Mouse (Mus musculus): ENCODE measurements around the gene Kif13a. TPM values are rescaled to one million over a fixed set of nuclear protein-coding genes. Genes with fewer than 3 reads are reported as not detected.

Gene Kif13a
- polyA plus RNA-seq, 1 experiment from 2014 or later, result 11.4 TPM

DNA sequence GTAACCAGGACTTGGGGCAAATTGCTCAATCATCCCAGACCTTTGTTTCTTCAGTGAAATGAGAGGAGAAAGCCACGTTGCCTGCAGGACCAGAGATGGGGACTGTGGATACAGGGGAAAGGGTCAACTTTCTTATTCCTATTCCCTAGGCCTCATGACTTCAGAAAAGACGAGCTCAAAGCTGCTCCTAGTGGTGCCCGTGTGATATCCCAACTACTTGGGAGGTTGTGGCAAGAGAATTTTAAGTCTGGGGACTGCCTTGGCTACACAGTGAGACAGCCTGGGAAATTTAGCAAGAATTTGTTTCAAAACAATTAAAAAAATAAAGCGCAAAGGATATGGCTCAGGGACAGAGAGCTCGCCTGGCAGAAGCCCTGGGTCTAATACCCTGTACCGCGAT lies 171.7 kb downstream of the Kif13a start:
- ATAC-seq (replicated peaks), result no peak
- Histone ChIP-seq H3K36me3 (peaks cover 3% of the 10 kb centered on the region; the same call in 1 of the 2 replicates), H3K9me3 (no peaks in the 10 kb centered on the region), H3K4me3 (no peak overlapping the region), H3K4me1 (no peaks in the 10 kb centered on the region), H3K4me2 (replicated peaks) (no peak overlapping the region), H3K9ac (replicated peaks) (no peak overlapping the region), H3K27ac (replicated peaks) (no peak overlapping the region), H3K27me3 (no peaks in the 10 kb centered on the region)
- WGBS, result 89% methylated on average over 7 of the region's 7 CpGs

- Histone ChIP-seq H3K4me3 (no peak overlapping the region), H3K4me2 (replicated peaks) (no peak overlapping the region), H3K9me3 (no peaks in the 10 kb centered on the region), H3K9ac (replicated peaks) (no peak overlapping the region), H3K27ac (replicated peaks) (no peak overlapping the region), H3K27me3 (no peaks in the 10 kb centered on the region), H3K36me3 (peaks cover 8% of the 10 kb centered on the region; the same call in 1 of the 2 replicates), H3K4me1 (no peaks in the 10 kb centered on the region)
- ATAC-seq (replicated peaks), result no peak
- 91% methylated on average over 5 of the region's 5 CpGs for WGBS
Observed at GRCm38 (mm10) chr13:46753294-46753693, 176.4 kb downstream of the Kif13a start.

GRCm38 (mm10) chr13:46752566-46753229 lies 177.0 kb downstream of the Kif13a start:
- peaks cover 8% of the 10 kb centered on the region; the same call in 1 of the 2 replicates for H3K36me3 ChIP-seq
- 82% methylated on average over 13 of the region's 13 CpGs for WGBS
- no peaks in the 10 kb centered on the region for H3K27me3 ChIP-seq
- ATAC-seq (replicated peaks), result no peak
- H3K4me2 ChIP-seq (replicated peaks), result no peak overlapping the region
- no peak overlapping the region for H3K27ac ChIP-seq (replicated peaks)
- H3K4me1 ChIP-seq, result no peaks in the 10 kb centered on the region
- H3K4me3 ChIP-seq, result no peak overlapping the region
- no peaks in the 10 kb centered on the region for H3K9me3 ChIP-seq
- no peak overlapping the region for H3K9ac ChIP-seq (replicated peaks)

- Histone ChIP-seq H3K27me3 (no peaks in the 10 kb centered on the region), H3K36me3 (peaks cover 8% of the 10 kb centered on the region; the same call in 1 of the 2 replicates), H3K9me3 (no peaks in the 10 kb centered on the region), H3K27ac (replicated peaks) (no peak overlapping the region), H3K4me2 (replicated peaks) (no peak overlapping the region), H3K9ac (replicated peaks) (no peak overlapping the region), H3K4me1 (no peaks in the 10 kb centered on the region), H3K4me3 (no peak overlapping the region)
- ATAC-seq (replicated peaks), result no peak
- 91% methylated on average over 5 of the region's 5 CpGs for WGBS
Observed at GRCm38 (mm10) chr13:46748138-46748873, 181.4 kb downstream of the Kif13a start.

DNA sequence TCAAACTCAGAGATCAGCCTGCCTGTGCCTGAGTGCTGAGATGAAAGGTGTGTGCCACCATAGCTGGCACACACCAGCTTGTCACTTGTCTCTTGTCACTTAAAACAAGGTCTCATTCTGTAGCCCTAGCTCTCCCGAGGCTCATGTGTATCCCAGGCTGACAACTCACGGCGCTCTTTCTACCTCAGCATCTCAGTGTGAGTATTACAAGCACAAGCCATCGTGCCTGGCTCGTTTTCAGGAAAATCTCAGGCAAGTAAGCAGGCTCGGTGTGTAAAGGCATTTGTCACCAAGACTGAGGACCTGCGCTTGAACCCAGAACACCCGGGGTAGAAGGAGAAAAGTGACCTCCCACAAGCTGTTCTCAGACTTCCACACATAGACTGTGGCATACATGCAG lies 185.8 kb downstream of the Kif13a start:
- Histone ChIP-seq H3K27me3 (no peaks in the 10 kb centered on the region), H3K36me3 (no peaks in the 10 kb centered on the region), H3K9ac (replicated peaks) (no peak overlapping the region), H3K27ac (replicated peaks) (no peak overlapping the region), H3K4me2 (replicated peaks) (no peak overlapping the region), H3K4me1 (no peaks in the 10 kb centered on the region), H3K4me3 (no peak overlapping the region), H3K9me3 (no peaks in the 10 kb centered on the region)
- ATAC-seq (replicated peaks), result no peak
- WGBS, result 78% methylated on average over 8 of the region's 8 CpGs

DNA sequence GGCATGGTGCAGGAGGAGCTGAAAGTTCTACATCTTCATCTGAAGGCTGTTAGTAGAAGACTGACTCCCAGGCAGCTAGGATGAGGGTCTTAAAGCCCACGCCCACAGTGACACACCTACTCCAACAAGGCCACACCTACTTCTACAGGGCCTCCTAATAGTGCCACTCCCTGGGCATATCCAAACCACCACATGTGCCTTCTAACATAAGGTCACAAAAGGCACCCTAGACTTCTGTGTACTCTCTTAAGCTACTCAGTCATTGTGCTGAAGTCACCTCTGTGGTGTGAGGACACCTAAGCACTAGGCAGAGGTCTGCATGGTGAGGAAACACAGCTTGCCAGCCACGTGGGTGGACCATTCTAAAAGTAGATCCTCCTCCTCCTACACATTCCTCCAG lies 187.3 kb downstream of the Kif13a start:
- 69% methylated on average over 2 of the region's 2 CpGs for WGBS

GRCm38 (mm10) chr13:46739426-46739825 lies 190.2 kb downstream of the Kif13a start:
- H3K4me3 ChIP-seq, result no peak overlapping the region
- no peak overlapping the region for H3K27ac ChIP-seq (replicated peaks)
- no peaks in the 10 kb centered on the region for H3K9me3 ChIP-seq
- no peak overlapping the region for H3K9ac ChIP-seq (replicated peaks)
- no peak for ATAC-seq (replicated peaks)
- H3K27me3 ChIP-seq, result no peaks in the 10 kb centered on the region
- H3K36me3 ChIP-seq, result no peaks in the 10 kb centered on the region
- WGBS, result 69% methylated on average over 7 of the region's 7 CpGs
- H3K4me2 ChIP-seq (replicated peaks), result no peak overlapping the region
- H3K4me1 ChIP-seq, result peaks cover 15% of the 10 kb centered on the region

More for the DNA sequence above, 187.3 kb downstream of the Kif13a start:
- ATAC-seq (replicated peaks), result no peak
- no peaks in the 10 kb centered on the region for H3K27me3 ChIP-seq
- no peak overlapping the region for H3K4me2 ChIP-seq (replicated peaks)
- H3K9me3 ChIP-seq, result no peaks in the 10 kb centered on the region
- no peak overlapping the region for H3K9ac ChIP-seq (replicated peaks)
- no peaks in the 10 kb centered on the region for H3K36me3 ChIP-seq
- H3K4me1 ChIP-seq, result no peaks in the 10 kb centered on the region
- H3K27ac ChIP-seq (replicated peaks), result no peak overlapping the region
- H3K4me3 ChIP-seq, result no peak overlapping the region

DNA sequence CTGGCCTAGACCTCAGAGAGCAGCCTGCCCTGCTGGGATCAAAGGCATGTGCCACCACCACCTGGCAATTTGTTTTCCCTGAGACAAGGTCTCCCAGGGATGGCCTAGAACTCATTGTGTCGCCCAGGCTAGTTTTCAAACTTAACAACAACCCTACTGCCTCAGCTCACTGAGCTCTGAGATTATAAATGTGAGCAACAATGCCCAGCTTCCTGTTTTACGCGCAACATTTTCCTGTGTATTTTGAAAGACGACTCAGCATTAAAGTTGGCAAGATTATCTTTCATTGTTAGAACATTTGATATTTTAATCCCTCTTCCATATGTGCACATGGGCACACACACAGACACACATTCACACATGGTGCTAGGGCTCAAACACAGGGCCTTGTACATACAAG lies 192.2 kb downstream of the Kif13a start:
- no peaks in the 10 kb centered on the region for H3K27me3 ChIP-seq
- H3K27ac ChIP-seq (replicated peaks), result no peak overlapping the region
- no peak for ATAC-seq (replicated peaks)
- WGBS, result 92% methylated on average over 4 of the region's 4 CpGs
- no peak overlapping the region for H3K4me3 ChIP-seq
- peaks cover 15% of the 10 kb centered on the region for H3K4me1 ChIP-seq
- H3K36me3 ChIP-seq, result no peaks in the 10 kb centered on the region
- no peak overlapping the region for H3K9ac ChIP-seq (replicated peaks)
- no peaks in the 10 kb centered on the region for H3K9me3 ChIP-seq
- no peak overlapping the region for H3K4me2 ChIP-seq (replicated peaks)

DNA sequence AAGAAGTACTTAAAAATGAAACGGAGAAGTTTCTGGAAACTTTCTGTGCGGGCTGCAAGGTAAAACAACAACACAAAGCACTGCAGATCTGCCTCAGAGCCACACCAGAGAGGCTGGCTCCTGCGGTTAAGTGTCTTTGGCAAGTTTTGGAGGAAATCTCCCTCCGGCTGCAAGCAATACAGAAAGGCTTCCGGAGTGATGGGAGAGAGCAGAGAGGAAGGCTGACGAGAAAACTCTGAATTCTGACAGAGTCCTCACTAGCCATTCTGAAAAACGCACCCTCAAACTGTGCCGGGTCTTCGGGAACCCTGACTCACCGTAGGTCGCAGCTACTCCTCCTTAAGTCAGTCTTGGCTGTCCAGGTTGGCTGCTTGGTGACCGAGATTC lies 193.2 kb downstream of the Kif13a start:
- H3K4me1 ChIP-seq, result peaks cover 15% of the 10 kb centered on the region
- H3K4me2 ChIP-seq (replicated peaks), result peak overlapping the region; percentile 65
- peak overlapping the region; percentile 29 for H3K9ac ChIP-seq (replicated peaks)
- no peak overlapping the region for H3K27ac ChIP-seq (replicated peaks)
- no peak for ATAC-seq (replicated peaks)
- WGBS, result 7% methylated on average over 12 of the region's 12 CpGs
- peak overlapping the region; percentile 35 for H3K4me3 ChIP-seq
- no peaks in the 10 kb centered on the region for H3K9me3 ChIP-seq
- no peaks in the 10 kb centered on the region for H3K36me3 ChIP-seq
- no peaks in the 10 kb centered on the region for H3K27me3 ChIP-seq

GRCm38 (mm10) chr13:46735808-46736478 lies 193.7 kb downstream of the Kif13a start:
- H3K9me3 ChIP-seq, result no peaks in the 10 kb centered on the region
- WGBS, result 1% methylated on average over 20 of the region's 20 CpGs
- H3K9ac ChIP-seq (replicated peaks), result peak overlapping the region; percentile 29
- peak overlapping the region; percentile 65 for H3K4me2 ChIP-seq (replicated peaks)
- H3K4me1 ChIP-seq, result peaks cover 15% of the 10 kb centered on the region
- no peaks in the 10 kb centered on the region for H3K27me3 ChIP-seq
- H3K36me3 ChIP-seq, result no peaks in the 10 kb centered on the region
- H3K4me3 ChIP-seq, result peak overlapping the region; percentile 35
- H3K27ac ChIP-seq (replicated peaks), result no peak overlapping the region
- ATAC-seq (replicated peaks), result no peak

GRCm38 (mm10) chr13:46735219-46735807 lies 194.4 kb downstream of the Kif13a start:
- Histone ChIP-seq H3K4me2 (replicated peaks) (peak overlapping the region; percentile 65), H3K9ac (replicated peaks) (peak overlapping the region; percentile 29; the same call in 1 of the 2 replicates), H3K36me3 (no peaks in the 10 kb centered on the region), H3K27ac (replicated peaks) (no peak overlapping the region), H3K27me3 (no peaks in the 10 kb centered on the region), H3K4me3 (peak overlapping the region; percentile 35), H3K4me1 (peaks cover 15% of the 10 kb centered on the region), H3K9me3 (no peaks in the 10 kb centered on the region)
- no peak for ATAC-seq (replicated peaks)
- WGBS, result 46% methylated on average over 11 of the region's 11 CpGs

DNA sequence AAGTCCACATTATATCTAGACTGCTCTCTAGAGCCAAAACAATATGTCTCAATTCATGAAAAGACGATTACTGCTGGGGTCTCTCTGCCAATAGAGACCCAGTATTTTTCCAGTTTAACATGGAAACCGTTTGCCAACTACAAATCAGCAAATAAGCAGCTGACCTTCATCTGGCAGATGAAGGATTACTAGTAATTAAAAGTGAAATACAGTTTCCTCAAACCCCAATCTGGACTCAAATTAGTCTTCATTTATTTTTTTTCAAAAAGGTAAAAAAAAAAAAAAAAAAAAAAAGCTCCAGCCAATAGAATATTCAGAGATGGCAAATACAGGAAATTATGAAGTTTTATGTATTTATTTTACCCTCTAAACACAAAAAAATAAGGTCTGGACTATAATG lies 199.7 kb downstream of the Kif13a start:
- Histone ChIP-seq H3K4me2 (replicated peaks) (no peak overlapping the region), H3K9me3 (no peaks in the 10 kb centered on the region)

More for the DNA sequence above, 199.7 kb downstream of the Kif13a start:
- Histone ChIP-seq H3K36me3 (no peaks in the 10 kb centered on the region), H3K27me3 (no peaks in the 10 kb centered on the region), H3K4me1 (peaks cover 17% of the 10 kb centered on the region), H3K9ac (replicated peaks) (no peak overlapping the region), H3K27ac (replicated peaks) (no peak overlapping the region), H3K4me3 (no peak overlapping the region)
- 65% methylated on average over 2 of the region's 2 CpGs for WGBS
- ATAC-seq (replicated peaks), result no peak

All from forebrain, embryonic 15.5 days (tissue).